ENCODE assay signal across 2 mouse cellular contexts in the genomic region with DNA sequence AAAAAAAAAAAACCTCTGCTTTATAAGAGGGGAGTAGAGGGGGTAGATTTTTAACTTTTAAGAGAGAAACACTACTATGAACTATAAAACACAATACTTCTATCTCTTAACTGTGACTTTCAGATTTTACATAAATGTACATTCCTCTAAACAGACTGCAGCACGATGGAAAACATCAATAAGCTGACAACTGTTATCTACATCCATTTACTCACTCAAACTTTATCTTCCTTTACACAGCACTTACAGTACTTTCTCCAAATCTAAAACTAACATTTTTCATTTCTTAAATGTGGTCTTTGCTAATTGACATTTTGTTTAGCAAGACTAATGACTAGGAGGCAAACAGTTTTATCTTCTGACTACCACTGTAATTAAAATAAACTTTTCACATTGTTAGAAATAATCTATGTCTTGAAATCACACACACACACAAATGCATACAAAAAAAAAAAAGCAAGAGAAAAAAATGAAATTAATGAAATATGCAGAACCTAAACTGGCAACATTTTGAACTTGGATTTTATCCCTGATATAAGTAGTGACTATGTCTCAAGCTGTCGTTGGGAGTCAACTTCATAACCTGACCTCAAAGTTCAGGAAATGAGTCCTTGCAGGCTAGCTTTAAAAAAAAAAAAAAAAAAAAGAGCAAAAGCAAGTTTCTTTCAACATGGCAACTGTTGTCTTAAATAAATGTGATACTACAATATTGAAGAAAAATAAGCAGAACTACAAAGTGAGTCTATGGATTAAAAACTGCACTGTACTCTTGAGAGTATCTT.
TF ChIP-seq lines count a peak whose summit lies in the region.

No protein-coding gene starts in this region.

TF ChIP-seq in CH12.LX, 34 proteins besides CTCF, POLR2A, EP300 and RAD21:
- TF ChIP-seq ZNF384 (IDR thresholded peaks at IDR 0.05; ENCODE audit: low read depth, low read length) (peak; percentile 33; the same call in 1 of the 2 replicates), MAX (IDR thresholded peaks at IDR 0.05; ENCODE audit: low read length) (no peak)

TF ChIP-seq in MEL, 35 proteins besides CTCF, POLR2A, EP300 and RAD21:
- TF ChIP-seq MAFK (IDR thresholded peaks at IDR 0.05; ENCODE audit: borderline replicate concordance, low read depth, low read length) (no peak), POLR2AphosphoS2 (IDR thresholded peaks at IDR 0.05; ENCODE audit: low read length) (no peak), GABPA (IDR thresholded peaks at IDR 0.05; ENCODE audit: low read depth, low read length) (no peak), MYB (IDR thresholded peaks at IDR 0.05; ENCODE audit: low read depth, low read length) (no peak), GATA1 (IDR thresholded peaks at IDR 0.05; ENCODE audit: low read depth, low read length) (0 out of 2 replicates have a peak, but pooled peaks have one; percentile 32), TBP (IDR thresholded peaks at IDR 0.05; ENCODE audit: low read depth, low read length) (no peak), JUND (IDR thresholded peaks at IDR 0.05; ENCODE audit: low read depth, low read length) (no peak), CHD2 (IDR thresholded peaks at IDR 0.05; ENCODE audit: low read length) (no peak), MAX (IDR thresholded peaks at IDR 0.05; ENCODE audit: low read length) (no peak), SIN3A (IDR thresholded peaks at IDR 0.05; ENCODE audit: low read length) (no peak), KAT2A (conservative IDR thresholded peaks at IDR 0.05; ENCODE audit: low read depth, low read length) (no peak), BHLHE40 (IDR thresholded peaks at IDR 0.05; ENCODE audit: borderline replicate concordance, low read depth, low read length) (no peak), SMC3 (IDR thresholded peaks at IDR 0.05; ENCODE audit: low read depth, low read length) (no peak), TCF12 (IDR thresholded peaks at IDR 0.05; ENCODE audit: low read depth, low read length) (0 out of 2 replicates have a peak, but pooled peaks have one; percentile 14), ZNF384 (IDR thresholded peaks at IDR 0.05; ENCODE audit: low read depth, low read length) (peak; percentile 58), POLR2AphosphoS5 (IDR thresholded peaks at IDR 0.05; ENCODE audit: borderline replicate concordance, low read depth, low read length) (no peak), ETS1 (IDR thresholded peaks at IDR 0.05; ENCODE audit: low read depth, low read length) (no peak), MAZ (IDR thresholded peaks at IDR 0.05; ENCODE audit: low read depth, low read length) (no peak), TAL1 (IDR thresholded peaks at IDR 0.05; ENCODE audit: low read length) (no peak), RCOR1 (IDR thresholded peaks at IDR 0.05; ENCODE audit: low read depth, low read length) (no peak), USF1 (IDR thresholded peaks at IDR 0.05; ENCODE audit: low read depth, low read length) (no peak), ZMIZ1 (IDR thresholded peaks at IDR 0.05; ENCODE audit: low read depth, low read length) (no peak)
